Mouse (Mus musculus) gastrocnemius, adult 2 months (tissue): ENCODE data around the gene Agfg1. TPM values are rescaled to one million over a fixed set of nuclear protein-coding genes. Genes with fewer than 3 reads are reported as not detected.
A peak's percentile ranks its signal among the peaks of the same experiment; 100 is the strongest.

Source experiments
- DNase-seq: peaks from one replicate; pipeline ENCODE4 v3.0.0; 2022
- H3K27ac ChIP-seq: fragments of 200-600 bp; 2 replicates; pipeline ENCODE4 v1.8.1; 2022; ENCODE audit warnings: mild to moderate bottlenecking
- H3K4me3 ChIP-seq: fragments of 200-600 bp; 2 replicates; pipeline ENCODE4 v1.8.1; 2022; ENCODE audit warnings: mild to moderate bottlenecking, moderate library complexity
- CTCF ChIP-seq: fragments of 200-600 bp; IDR thresholded peaks from 2 replicates; pipeline ENCODE4 v1.8.1; 2022; ENCODE audit warnings: antibody characterized with exemption, mild to moderate bottlenecking, moderate library complexity
- intact Hi-C: fragments of 180-260 bp; cut with DNase I; formaldehyde crosslinking; loops from one replicate; pipeline ENCODE4 v1.15.1; 2025
- long read RNA-seq, 2 experiments: library from polyadenylated mRNA; stranded (forward); transcript quantifications; one replicate each; pipeline ENCODE4 v2.0.0; 2021
- total RNA-seq, 2 experiments: library from RNA; stranded (reverse); gene quantifications; 2 replicates each; pipeline ENCODE4 v1.2.3; 2021

The Agfg1 gene
- 10 to 100 TPM; 24.6 to 27.7 TPM for total RNA-seq
- long read RNA-seq, experiment 1, full-length matches to known transcripts = 11 of 58 reads
- long read RNA-seq, experiment 1, partial matches to known transcripts = 1 of 58 reads
- long read RNA-seq, experiment 1, other reads (novel, unspliced or antisense) = 46 of 58 reads
- long read RNA-seq, experiment 2, partial matches to known transcripts = 1 of 34 reads
- long read RNA-seq, experiment 2, other reads (novel, unspliced or antisense) = 28 of 34 reads

GRCm38 (mm10) chr1:82839296-82839613, at the start of gene Agfg1:
Gene Agfg1 (plus strand): TSS chr1:82839483.
- TF ChIP-seq CTCF = no peak; the same call in 1 of the 2 replicates
- DNase-seq = peak; percentile 94
- intact Hi-C loops = loop anchor here (5.0 kb wide), 1 partner anchor 48 kb away; no protein-coding TSS in a partner anchor
- Histone ChIP-seq H3K4me3 (peak within 1 kb of the TSS; percentile 99), H3K27ac (peak within 1 kb of the TSS; percentile 91)

- TF ChIP-seq CTCF = no peak
- DNase-seq = no peak
- H3K27ac ChIP-seq = no peak overlapping the region
- intact Hi-C loops = no loop called here
- no peak overlapping the region for H3K4me3 ChIP-seq
Observed at GRCm38 (mm10) chr1:82791105-82791504, 48.2 kb upstream of the Agfg1 start.

GRCm38 (mm10) chr1:82792238-82792637, 47.0 kb upstream of the Agfg1 start:
- Histone ChIP-seq H3K4me3 (no peak overlapping the region), H3K27ac (no peak overlapping the region)
- DNase-seq = no peak
- TF ChIP-seq CTCF = no peak
- intact Hi-C loops = no loop called here

- Histone ChIP-seq H3K4me3 (no peak overlapping the region), H3K27ac (no peak overlapping the region)
- no peak for DNase-seq
- TF ChIP-seq CTCF = no peak
- intact Hi-C loops = no loop called here
Observed at GRCm38 (mm10) chr1:82793110-82793509, 46.2 kb upstream of the Agfg1 start.

DNA sequence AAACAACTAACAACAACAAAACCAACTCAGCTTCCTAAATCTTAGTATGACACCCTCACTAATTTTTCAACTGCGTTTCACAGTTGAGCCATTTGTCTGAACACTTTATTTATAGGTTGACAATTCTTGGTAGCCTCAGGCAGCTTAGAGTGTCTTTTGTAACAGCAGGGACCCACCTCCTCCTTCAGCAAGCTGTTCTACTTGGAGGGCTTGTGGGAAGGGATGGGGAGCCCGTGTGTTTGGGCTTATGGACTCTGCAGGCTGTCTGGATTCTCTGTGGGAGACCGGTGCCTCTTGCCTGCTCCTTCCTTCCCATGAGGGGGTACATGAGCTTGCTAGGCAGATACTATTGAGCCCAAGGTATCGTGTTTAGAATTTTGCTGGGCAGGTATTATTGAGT, 45.3 kb upstream of the Agfg1 start:
- no peak overlapping the region for H3K4me3 ChIP-seq
- intact Hi-C loops = no loop called here
- H3K27ac ChIP-seq = no peak overlapping the region
- no peak for TF ChIP-seq CTCF
- DNase-seq = no peak

DNA sequence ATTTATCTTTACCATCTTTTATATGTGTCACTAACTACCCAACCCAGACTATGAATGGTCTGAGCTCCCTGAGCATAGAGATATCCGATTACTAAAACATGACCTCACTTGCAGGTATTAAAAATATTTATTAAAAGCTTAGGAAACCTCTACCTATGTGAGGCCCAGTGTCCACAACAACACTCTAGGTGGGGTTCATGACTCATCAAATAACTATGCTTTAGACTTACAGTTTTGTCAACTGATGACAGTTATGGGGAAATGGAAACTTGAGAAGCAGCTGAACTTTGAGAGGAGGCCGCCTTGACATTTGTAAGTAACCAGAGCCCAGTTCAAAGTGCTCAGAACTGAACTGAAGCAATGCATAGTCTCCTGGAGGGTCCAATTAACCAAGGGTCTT, 44.1 kb upstream of the Agfg1 start:
- no peak for TF ChIP-seq CTCF
- no peak overlapping the region for H3K27ac ChIP-seq

GRCm38 (mm10) chr1:82795702-82796443, 43.4 kb upstream of the Agfg1 start:
- no peak overlapping the region for H3K4me3 ChIP-seq
- H3K27ac ChIP-seq = peak overlapping the region; percentile 10; the same call in 1 of the 2 replicates
- intact Hi-C loops = no loop called here
- peak; percentile 31 for DNase-seq
- no peak for TF ChIP-seq CTCF

More for the DNA sequence above, 44.1 kb upstream of the Agfg1 start:
- no peak for DNase-seq
- no peak overlapping the region for H3K4me3 ChIP-seq
- intact Hi-C loops = no loop called here

DNA sequence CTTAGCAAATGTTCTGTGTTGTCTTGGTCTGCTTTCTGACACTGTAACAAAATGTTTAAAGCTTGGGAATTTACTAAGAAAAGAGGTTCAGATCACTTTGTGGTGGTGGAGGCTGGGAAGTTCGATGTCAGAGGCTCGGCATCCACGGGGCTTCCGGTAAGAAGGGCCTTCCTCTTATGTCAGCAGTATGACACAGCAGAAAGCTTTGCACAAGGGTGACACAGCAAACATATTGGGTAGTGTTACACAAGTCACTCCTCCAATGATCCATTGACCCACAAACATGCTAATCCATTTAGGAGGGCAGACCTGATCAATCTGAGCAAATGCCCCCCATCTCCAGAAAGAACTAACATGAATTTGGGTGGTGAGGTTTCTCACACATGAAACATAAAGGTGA, 42.2 kb upstream of the Agfg1 start:
- intact Hi-C loops = no loop called here
- H3K27ac ChIP-seq = no peak overlapping the region

GRCm38 (mm10) chr1:82798304-82798703, 41.0 kb upstream of the Agfg1 start:
- H3K4me3 ChIP-seq = no peak overlapping the region
- intact Hi-C loops = no loop called here
- DNase-seq = no peak
- H3K27ac ChIP-seq = peak overlapping the region; percentile 41; the same call in 1 of the 2 replicates
- TF ChIP-seq CTCF = no peak

More for the DNA sequence above, 42.2 kb upstream of the Agfg1 start:
- no peak overlapping the region for H3K4me3 ChIP-seq
- TF ChIP-seq CTCF = no peak
- no peak for DNase-seq

- peak; percentile 42 for DNase-seq
- intact Hi-C loops = no loop called here
- no peak overlapping the region for H3K4me3 ChIP-seq
- no peak for TF ChIP-seq CTCF
- H3K27ac ChIP-seq = peak overlapping the region; percentile 60
Observed at GRCm38 (mm10) chr1:82798922-82799321, 40.4 kb upstream of the Agfg1 start.

GRCm38 (mm10) chr1:82801105-82801783, 38.0 kb upstream of the Agfg1 start:
- no peak overlapping the region for H3K4me3 ChIP-seq
- no peak overlapping the region for H3K27ac ChIP-seq
- intact Hi-C loops = no loop called here
- no peak for TF ChIP-seq CTCF
- DNase-seq = no peak

DNA sequence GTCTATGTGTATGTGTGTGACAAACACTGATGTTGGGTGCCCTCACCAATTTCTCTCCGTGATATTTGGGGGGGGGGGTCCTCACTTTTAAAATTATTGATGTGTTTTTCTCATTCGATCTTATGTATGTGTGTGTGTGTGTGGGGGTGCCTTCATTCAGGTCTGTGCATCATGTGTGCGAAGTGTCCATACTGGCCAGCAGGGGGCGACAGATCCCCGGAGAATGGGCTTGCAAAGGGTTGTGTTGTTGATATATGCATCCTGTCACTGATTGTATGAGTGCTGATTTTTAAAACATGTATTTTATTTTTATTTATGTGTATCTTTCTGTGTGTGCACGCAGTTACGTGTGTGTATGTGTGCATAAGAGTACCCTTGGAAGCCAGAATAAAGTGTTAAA, 35.7 kb upstream of the Agfg1 start:
- no peak for DNase-seq
- Histone ChIP-seq H3K27ac (no peak overlapping the region), H3K4me3 (no peak overlapping the region)
- intact Hi-C loops = no loop called here
- TF ChIP-seq CTCF = peak; percentile 31; the same call in 1 of the 2 replicates

DNA sequence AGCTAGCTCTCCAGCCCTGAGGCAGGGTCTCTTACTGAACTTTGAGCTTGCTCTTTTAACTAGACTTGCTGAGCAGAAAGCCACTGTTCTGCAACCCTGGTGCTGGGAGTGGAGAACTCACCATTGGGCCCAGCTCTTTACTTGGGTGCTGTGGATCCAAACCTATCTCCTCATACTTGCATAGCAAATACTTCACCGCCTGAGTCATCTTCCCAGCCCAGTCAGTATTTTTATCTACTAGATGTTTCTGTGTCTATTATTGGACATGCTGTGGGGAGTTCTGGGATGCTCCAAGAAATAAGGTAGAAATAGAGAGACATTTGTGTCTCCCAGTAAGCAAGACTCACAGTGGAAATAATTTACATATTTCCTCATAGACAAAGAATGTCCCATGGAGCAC, 35.2 kb upstream of the Agfg1 start:
- no peak overlapping the region for H3K27ac ChIP-seq
- no peak for DNase-seq
- TF ChIP-seq CTCF = no peak
- no peak overlapping the region for H3K4me3 ChIP-seq
- intact Hi-C loops = no loop called here
